Mouse (Mus musculus): ENCODE data around the gene Car10.

- no peak for TF ChIP-seq POLR2A (IDR thresholded peaks at IDR 0.05; ENCODE audit: low read depth, low read length)
- no peak for TF ChIP-seq CTCF (IDR thresholded peaks at IDR 0.05; ENCODE audit: extremely low read depth, insufficient read length, insufficient replicate concordance, low read depth, low read length)
These were observed 500.3 kb downstream of the Car10 start for GRCm38 (mm10) chr11:93598175-93598574.

Measured in small intestine, adult 2 months (tissue).